Mouse (Mus musculus) erythroblast, embryonic 14.5 days (primary cell): Measurements from ENCODE around the gene Ghrh.

Source experiments
- GATA1 ChIP-seq: IDR thresholded peaks from 2 replicates; pipeline ENCODE4 v1.6.1; 2012; ENCODE audit warnings: low read length, inconsistent platforms, mixed read lengths
- TAL1 ChIP-seq: IDR thresholded peaks from 3 replicates; pipeline ENCODE4 v1.6.1; 2012; ENCODE audit warnings: low read length, inconsistent platforms, mixed read lengths

DNA sequence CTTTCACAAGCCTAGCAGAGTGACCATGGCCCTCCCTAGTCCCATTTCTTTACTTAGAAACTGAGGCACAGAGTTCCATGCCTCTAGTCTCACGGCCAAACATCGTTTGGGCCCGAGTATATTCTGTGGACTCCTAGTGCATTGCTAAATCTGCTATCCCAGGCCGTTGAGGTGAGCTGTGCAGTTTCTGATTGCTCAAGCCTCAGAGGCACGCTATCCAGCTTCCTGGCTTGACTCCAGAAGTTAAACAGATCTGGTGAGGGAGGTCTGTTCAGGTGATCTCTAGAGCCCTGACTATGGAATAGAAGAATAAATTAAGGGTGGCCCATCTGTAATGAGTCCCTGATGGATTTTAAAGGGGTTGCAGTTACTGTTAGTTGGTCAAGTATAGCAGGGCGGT lies 30.1 kb downstream of the Ghrh start:
- TF ChIP-seq GATA1 (no peak), TAL1 (no peak)
